Mouse (Mus musculus) bone marrow, adult 2 months (tissue): Measurements from ENCODE around the gene P3h1.

Experiments
- CTCF ChIP-seq: fragments of 200-500 bp; IDR thresholded peaks from 2 replicates; pipeline ENCODE4 v1.5.1; 2011; ENCODE audit warnings: low read length, control low read depth; ENCODE audit not compliant: control insufficient read depth, insufficient read depth
- POLR2A ChIP-seq: fragments of 200-500 bp; IDR thresholded peaks from 2 replicates; pipeline ENCODE4 v1.6.1; 2011; ENCODE audit warnings: low read depth, mild to moderate bottlenecking, control low read depth, low read length, borderline replicate concordance; ENCODE audit not compliant: control insufficient read depth

GRCm38 (mm10) chr4:119195582-119196320, 37.0 kb upstream of the P3h1 start:
- TF ChIP-seq CTCF (no peak; the same call in 1 of the 2 replicates), POLR2A (0 out of 2 replicates have a peak, but pooled peaks have one; percentile 2)
